Mouse (Mus musculus) heart, adult 2 months (tissue): ENCODE data around the gene Atp2a3. TPM values are rescaled to one million over a fixed set of nuclear protein-coding genes. Genes with fewer than 3 reads are reported as not detected.

Source experiments
- DNase-seq, 2 experiments: peaks; one replicate each; pipeline ENCODE4 v3.0.0; 2021
- H3K27ac ChIP-seq: fragments of 200-600 bp; 2 replicates; pipeline ENCODE4 v1.8.1; 2022
- H3K27me3 ChIP-seq: fragments of 200-500 bp; 2 replicates; pipeline ENCODE4 v1.6.1; 2012; ENCODE audit warnings: mild to moderate bottlenecking, low read length, inconsistent platforms, mixed read lengths; ENCODE audit not compliant: control insufficient read depth, insufficient read depth
- H3K36me3 ChIP-seq: fragments of 200-500 bp; 2 replicates; pipeline ENCODE4 v1.6.1; 2012; ENCODE audit warnings: low read length, inconsistent platforms; ENCODE audit not compliant: control insufficient read depth, insufficient read depth
- H3K4me1 ChIP-seq: fragments of 200-500 bp; 2 replicates; pipeline ENCODE4 v1.6.1; 2011; ENCODE audit warnings: low read length; ENCODE audit not compliant: control insufficient read depth, insufficient read depth
- H3K4me3 ChIP-seq: fragments of 200-600 bp; 2 replicates; pipeline ENCODE4 v1.8.1; 2022
- H3K79me2 ChIP-seq: fragments of 200-500 bp; replicated peaks from 2 replicates; pipeline ENCODE4 v1.6.1; 2012; ENCODE audit warnings: mild to moderate bottlenecking, inconsistent platforms, low read length, moderate library complexity, mixed read lengths; ENCODE audit not compliant: control insufficient read depth, insufficient read depth
- H3K9ac ChIP-seq: fragments of 200-500 bp; 2 replicates; pipeline ENCODE4 v1.6.1; 2012; ENCODE audit warnings: low read depth, mild to moderate bottlenecking, control low read depth, inconsistent platforms, low read length, mixed read lengths
- CTCF ChIP-seq: fragments of 200-600 bp; IDR thresholded peaks from 2 replicates; pipeline ENCODE4 v1.8.1; 2022; ENCODE audit warnings: antibody characterized with exemption, mild to moderate bottlenecking, moderate library complexity
- EP300 ChIP-seq: fragments of 200-500 bp; IDR thresholded peaks from 2 replicates; pipeline ENCODE4 v1.6.1; 2011; ENCODE audit warnings: low read depth, low read length, control low read depth; ENCODE audit not compliant: insufficient read depth
- POLR2A ChIP-seq: fragments of 200-500 bp; IDR thresholded peaks from 2 replicates; pipeline ENCODE4 v1.6.1; 2011; ENCODE audit warnings: mild to moderate bottlenecking, low read depth, low read length, control low read depth; ENCODE audit not compliant: insufficient read depth
- WGBS: fragments of 180-500 bp; shearing (Covaris S2); methylation state at CpG from one replicate; pipeline ENCODE4 v1.1.7; 2018; 5-methylcytosine and 5-hydroxymethylcytosine counted together
- intact Hi-C: fragments of 180-260 bp; cut with DNase I; formaldehyde crosslinking; loops from one replicate; pipeline ENCODE4 v1.15.1; 2025
- polyA plus RNA-seq: library from polyadenylated mRNA; depleted of rRNA; stranded (reverse); fragments of >200 nt; gene quantifications from 2 replicates; pipeline ENCODE4 v1.2.3, GENCODE M21; 2012
- total RNA-seq, 2 experiments: library from RNA; stranded (reverse); gene quantifications; 2 replicates each; pipeline ENCODE4 v1.2.3; 2021

The Atp2a3 gene
- total and polyA plus RNA-seq, 3 experiments = 10.9 to 17.3 (median 14.5) TPM

- WGBS = 64% methylated on average over 1 of the region's 1 CpGs
- Histone ChIP-seq H3K27me3 (no peaks in the 10 kb centered on the region), H3K4me3 (no peak overlapping the region), H3K79me2 (no peaks in the 10 kb centered on the region), H3K36me3 (peaks cover 4% of the 10 kb centered on the region), H3K9ac (no peak overlapping the region), H3K4me1 (peaks cover 41% of the 10 kb centered on the region), H3K27ac (peak overlapping the region; percentile 82)
- TF ChIP-seq POLR2A = no peak
- TF ChIP-seq CTCF = no peak
- TF ChIP-seq EP300 = no peak
- DNase-seq = peak in 1 of 2 experiments; percentile 20
- intact Hi-C loops = no loop called here
Observed at GRCm38 (mm10) chr11:72953116-72953439, 7.9 kb upstream of the Atp2a3 start.

GRCm38 (mm10) chr11:72953440-72954151 is 7.4 kb upstream of the Atp2a3 start:
- peak overlapping the region; percentile 82 for H3K27ac ChIP-seq
- peaks cover 41% of the 10 kb centered on the region for H3K4me1 ChIP-seq

GRCm38 (mm10) chr11:72954216-72954615 is 6.8 kb upstream of the Atp2a3 start:
- peaks cover 41% of the 10 kb centered on the region for H3K4me1 ChIP-seq
- 86% methylated on average over 4 of the region's 4 CpGs for WGBS
- no peaks in the 10 kb centered on the region for H3K79me2 ChIP-seq
- H3K27me3 ChIP-seq = no peaks in the 10 kb centered on the region
- no peak for DNase-seq
- no peak overlapping the region for H3K4me3 ChIP-seq
- H3K36me3 ChIP-seq = peaks cover 4% of the 10 kb centered on the region
- intact Hi-C loops = no loop called here
- H3K9ac ChIP-seq = no peak overlapping the region
- H3K27ac ChIP-seq = peak overlapping the region; percentile 82
- TF ChIP-seq POLR2A = no peak
- no peak for TF ChIP-seq EP300
- TF ChIP-seq CTCF = no peak

More at GRCm38 (mm10) chr11:72953440-72954151, 7.4 kb upstream of the Atp2a3 start:
- Histone ChIP-seq H3K4me3 (no peak overlapping the region), H3K79me2 (no peaks in the 10 kb centered on the region), H3K9ac (no peak overlapping the region), H3K36me3 (peaks cover 4% of the 10 kb centered on the region), H3K27me3 (no peaks in the 10 kb centered on the region)
- TF ChIP-seq POLR2A = no peak
- peak; percentile 57; the same call in 1 of the 2 replicates for TF ChIP-seq EP300
- intact Hi-C loops = no loop called here
- peak; percentile 81 to 83 for DNase-seq
- WGBS = 36% methylated on average over 4 of the region's 4 CpGs

GRCm38 (mm10) chr11:72955339-72955974 is 5.5 kb upstream of the Atp2a3 start:
- H3K4me1 ChIP-seq = peaks cover 41% of the 10 kb centered on the region
- 43% methylated on average over 5 of the region's 5 CpGs for WGBS
- no peak overlapping the region for H3K9ac ChIP-seq
- peak in 1 of 2 experiments; percentile 42 for DNase-seq
- H3K27ac ChIP-seq = peak overlapping the region; percentile 62
- H3K36me3 ChIP-seq = peaks cover 4% of the 10 kb centered on the region
- no peak overlapping the region for H3K4me3 ChIP-seq
- H3K27me3 ChIP-seq = no peaks in the 10 kb centered on the region
- no peaks in the 10 kb centered on the region for H3K79me2 ChIP-seq
- TF ChIP-seq EP300 (peak; percentile 78; the same call in 1 of the 2 replicates), CTCF (no peak), POLR2A (no peak)
- intact Hi-C loops = no loop called here

- intact Hi-C loops = loop anchor here (2.0 kb wide), 1 partner anchor 31 kb away; no protein-coding TSS in a partner anchor
- Histone ChIP-seq H3K9ac (no peak overlapping the region), H3K36me3 (peaks cover 4% of the 10 kb centered on the region), H3K79me2 (no peaks in the 10 kb centered on the region), H3K4me3 (no peak overlapping the region), H3K27ac (no peak overlapping the region), H3K4me1 (peaks cover 30% of the 10 kb centered on the region), H3K27me3 (no peaks in the 10 kb centered on the region)
- 51% methylated on average over 2 of the region's 2 CpGs for WGBS
- no peak for TF ChIP-seq EP300
- no peak for DNase-seq
Observed at GRCm38 (mm10) chr11:72957318-72957717, 3.7 kb upstream of the Atp2a3 start.

- Histone ChIP-seq H3K4me3 (no peak overlapping the region), H3K27ac (no peak overlapping the region), H3K9ac (no peak overlapping the region), H3K27me3 (no peaks in the 10 kb centered on the region), H3K4me1 (peaks cover 6% of the 10 kb centered on the region), H3K79me2 (no peaks in the 10 kb centered on the region), H3K36me3 (no peaks in the 10 kb centered on the region)
- TF ChIP-seq EP300 (no peak), CTCF (peak; percentile 54)
- no peak for DNase-seq
- WGBS = 48% methylated on average over 15 of the region's 15 CpGs
- intact Hi-C loops = loop anchor here (2.0 kb wide), 1 partner anchor 19 kb away; no protein-coding TSS in a partner anchor
Observed at GRCm38 (mm10) chr11:72959924-72960679, 867 bp upstream of the Atp2a3 start.
